Mouse (Mus musculus): Measurements from ENCODE around the gene Parp4.

DNA sequence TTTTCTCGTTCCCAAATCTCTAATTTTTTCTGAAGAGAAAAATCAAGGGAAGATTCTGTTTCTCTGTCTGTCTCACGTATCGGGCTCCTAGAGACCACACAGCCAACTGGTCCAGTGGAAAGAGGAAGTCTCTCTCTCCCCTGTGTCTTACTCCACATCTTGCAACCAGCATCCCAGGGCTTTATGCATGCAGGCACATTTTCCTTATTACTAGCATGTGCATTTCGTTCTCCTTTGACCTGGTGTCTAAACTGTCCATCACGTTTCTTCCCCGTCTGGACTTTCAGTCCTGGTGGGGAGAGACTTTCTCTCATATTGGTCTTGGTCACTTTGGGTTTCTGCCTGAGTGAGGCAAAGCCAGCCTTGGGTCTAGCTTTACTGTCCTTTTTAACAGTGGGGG, 22.5 kb upstream of the Parp4 start:
- TF ChIP-seq GATA2 (IDR thresholded peaks at IDR 0.05; ENCODE audit: borderline replicate concordance, low read depth, low read length) (no peak), CTCF (IDR thresholded peaks at IDR 0.05; ENCODE audit: low read depth, low read length) (no peak)

All from G1E (cell line).